Mouse (Mus musculus) liver, embryonic 14.5 days (tissue): ENCODE data around the gene Tifab.

ENCODE experiments used
- CTCF ChIP-seq: IDR thresholded peaks from 2 replicates; pipeline ENCODE4 v1.5.1; 2016; ENCODE audit warnings: antibody characterized with exemption, low read depth, control low read depth
- EP300 ChIP-seq: IDR thresholded peaks from 2 replicates; pipeline ENCODE4 v1.6.1; 2016; ENCODE audit warnings: antibody characterized with exemption, low read depth

DNA sequence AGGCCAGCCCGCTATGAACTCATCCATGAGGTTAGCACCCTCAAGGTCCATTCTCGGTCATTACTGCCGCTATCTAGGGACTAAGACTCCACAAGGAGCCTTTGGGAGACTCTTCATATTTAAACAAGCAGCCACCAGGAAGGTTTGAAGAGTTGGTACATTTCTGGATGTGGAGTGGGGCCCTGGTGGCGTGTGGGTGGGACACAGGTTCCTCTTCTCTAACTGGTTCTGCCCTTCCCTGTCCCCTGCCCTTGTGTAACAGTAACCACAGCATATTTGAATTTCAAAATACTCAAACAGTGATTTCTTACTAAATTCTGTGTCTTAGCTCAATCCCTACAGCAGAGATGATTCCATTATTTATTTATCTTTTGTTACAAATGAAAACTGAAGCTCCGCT lies 5.0 kb upstream of the Tifab start:
- TF ChIP-seq CTCF: no peak
- TF ChIP-seq EP300: no peak
